Mouse (Mus musculus): ENCODE results near the gene Lefty2. TPM values are rescaled to one million over a fixed set of nuclear protein-coding genes. Genes with fewer than 3 reads are reported as not detected.
"Not testable (repeated sequence)": the region's sequence is repeated elsewhere in the genome, so short reads cannot be mapped to it uniquely, and the experiment has no call there.

The Lefty2 gene
- polyA plus RNA-seq, 1 experiment from 2014 or later, result 0.28 TPM

DNA sequence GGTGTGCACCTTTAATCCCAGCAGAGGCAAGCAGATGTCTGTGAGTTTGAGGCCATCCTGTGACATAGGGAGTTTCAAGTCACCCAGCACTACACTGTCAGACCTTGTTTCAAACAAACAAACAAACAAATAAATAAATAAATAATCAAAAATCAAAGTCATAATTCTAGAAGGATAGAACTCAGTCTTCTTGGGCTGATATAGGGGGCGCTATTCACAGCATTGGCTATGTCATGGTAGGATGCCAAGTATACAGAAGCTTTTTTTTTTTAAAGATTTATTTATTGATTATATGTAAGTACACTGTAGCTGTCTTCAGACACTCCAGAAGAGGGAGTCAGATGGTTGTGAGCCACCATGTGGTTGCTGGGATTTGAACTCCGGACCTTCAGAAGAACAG, 45.9 kb downstream of the Lefty2 start:
- H3K4me3 ChIP-seq; H3K9ac ChIP-seq; H3K36me3 ChIP-seq; H3K27ac ChIP-seq; H3K9me3 ChIP-seq; ATAC-seq (ENCODE audit: insufficient number of reproducible peaks, low FRiP score, low TSS enrichment, low read depth); H3K4me2 ChIP-seq: not testable (repeated sequence)
- 75% methylated on average over 2 of the region's 2 CpGs for WGBS
- Histone ChIP-seq H3K27me3 (peaks cover 34% of the 10 kb centered on the region), H3K4me1 (peaks cover 26% of the 10 kb centered on the region)

DNA sequence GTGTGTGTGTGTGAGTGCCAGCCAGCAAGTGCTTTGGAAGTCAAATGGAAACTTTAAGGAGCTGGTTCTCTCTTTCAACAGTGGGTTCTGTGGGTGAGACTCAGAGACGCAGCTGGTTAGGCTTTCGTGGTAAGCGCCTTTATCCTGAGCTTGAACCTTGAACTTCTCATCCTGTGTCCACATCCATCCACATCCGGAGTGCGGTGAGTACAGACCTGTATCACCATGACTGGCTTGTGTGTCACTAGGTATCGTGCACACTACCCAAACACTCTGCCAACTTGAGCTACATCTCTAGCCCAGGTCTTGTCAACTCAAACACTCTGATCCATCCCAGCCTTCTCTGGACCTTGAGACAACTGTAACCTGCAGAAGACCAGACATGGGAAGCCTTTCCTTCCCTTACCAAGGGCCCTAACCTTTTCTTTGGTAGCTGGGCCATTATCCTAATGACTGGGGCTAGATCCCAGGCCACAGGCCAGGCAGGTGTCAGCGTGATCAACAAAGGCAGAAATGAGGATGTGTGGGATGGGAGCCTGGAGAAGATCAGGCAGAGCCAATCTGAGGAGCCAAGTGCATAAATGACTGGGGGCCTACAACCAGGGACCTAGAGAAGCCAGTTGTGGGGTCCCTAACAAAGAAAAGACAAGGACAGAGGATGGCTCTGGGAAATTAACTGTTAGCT, 48.0 kb downstream of the Lefty2 start:
- Histone ChIP-seq H3K4me1 (peaks cover 48% of the 10 kb centered on the region), H3K36me3 (no peaks in the 10 kb centered on the region), H3K4me3 (peak overlapping the region; percentile 86; the same call in 1 of the 2 replicates), H3K4me2 (peak overlapping the region; percentile 83), H3K27me3 (peaks cover 12% of the 10 kb centered on the region), H3K27ac (no peak overlapping the region), H3K9ac (no peak overlapping the region), H3K9me3 (no peaks in the 10 kb centered on the region)
- ATAC-seq (ENCODE audit: insufficient number of reproducible peaks, low FRiP score, low TSS enrichment, low read depth), result no peak
- 84% methylated on average over 7 of the region's 7 CpGs for WGBS

DNA sequence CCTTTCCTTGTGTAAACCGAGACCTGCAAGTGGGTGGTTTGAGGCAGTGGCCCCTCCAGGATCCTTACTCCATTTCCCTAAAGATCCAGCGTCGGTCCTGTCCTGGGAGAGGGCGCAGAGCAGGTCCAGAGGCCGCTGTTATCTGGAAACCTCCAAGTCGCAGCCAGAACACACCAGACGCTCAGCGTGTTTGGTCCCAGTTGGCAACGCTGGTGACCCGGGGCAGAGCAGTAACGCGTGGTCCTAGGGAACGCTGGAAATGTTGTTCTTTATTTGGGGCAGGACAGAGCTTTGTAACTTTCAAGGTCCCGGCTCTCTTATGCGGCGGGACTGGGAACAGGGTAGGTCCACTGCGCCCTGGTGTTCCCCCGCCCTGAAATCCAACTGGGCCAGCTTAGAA, 48.8 kb downstream of the Lefty2 start:
- no peaks in the 10 kb centered on the region for H3K36me3 ChIP-seq
- peaks cover 9% of the 10 kb centered on the region for H3K27me3 ChIP-seq
- WGBS, result 4% methylated on average over 18 of the region's 18 CpGs
- ATAC-seq (ENCODE audit: insufficient number of reproducible peaks, low FRiP score, low TSS enrichment, low read depth), result no peak
- peak overlapping the region; percentile 83 for H3K4me2 ChIP-seq
- peak overlapping the region; percentile 94 for H3K27ac ChIP-seq
- H3K4me3 ChIP-seq, result peak overlapping the region; percentile 86
- peaks cover 51% of the 10 kb centered on the region for H3K4me1 ChIP-seq
- no peaks in the 10 kb centered on the region for H3K9me3 ChIP-seq
- peak overlapping the region; percentile 72 for H3K9ac ChIP-seq

DNA sequence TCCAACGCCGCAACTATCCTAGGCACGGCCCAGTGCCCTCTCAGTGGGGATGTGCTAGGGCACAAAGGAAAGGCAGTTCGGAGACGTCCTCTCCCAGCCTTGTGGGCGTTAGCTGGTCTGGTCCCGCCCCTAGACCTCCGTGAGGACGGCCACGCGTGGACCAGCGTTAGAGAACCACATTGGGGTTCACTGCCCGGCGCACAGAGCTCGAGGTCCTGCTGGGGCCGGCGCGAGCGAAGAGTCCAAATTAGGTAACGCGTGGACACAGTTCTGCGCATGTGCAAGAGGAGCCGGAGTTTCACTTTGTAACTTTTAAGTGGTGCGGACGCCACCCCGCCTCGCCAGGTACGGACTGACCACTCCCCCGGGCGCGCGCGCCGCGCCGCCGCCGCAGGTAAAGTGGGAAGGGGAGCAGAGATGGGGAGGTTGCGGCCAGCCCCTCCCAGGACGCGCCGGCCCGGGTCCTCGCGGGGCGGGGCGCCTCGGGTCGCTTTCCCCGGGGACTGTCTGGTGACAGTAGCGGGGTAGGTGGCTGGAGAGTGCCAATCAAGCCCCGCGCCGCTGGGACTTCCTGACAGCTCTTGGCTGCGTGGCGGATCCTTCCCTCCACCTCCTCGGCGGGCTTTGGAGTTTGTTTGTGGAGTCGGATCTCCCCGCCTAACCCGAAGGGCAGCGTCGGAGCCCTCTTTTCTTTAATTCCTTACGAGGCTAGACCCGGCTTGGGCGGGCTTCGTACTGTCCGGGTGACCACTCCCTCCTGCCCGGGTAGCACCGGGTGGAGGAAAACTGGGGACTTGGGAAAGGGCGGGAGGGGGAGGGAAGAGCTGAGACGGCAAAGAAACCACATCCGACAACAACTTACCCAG, 49.5 kb downstream of the Lefty2 start, which contains the start of gene Tmem63a:
TSS of gene Tmem63a (plus strand) at position 179 of the 866 bp plus-strand sequence.
- WGBS, result under 1% methylated on average over 71 of the region's 73 CpGs
- H3K9me3 ChIP-seq, result no peaks in the 10 kb centered on the region
- H3K4me1 ChIP-seq, result peaks cover 53% of the 10 kb centered on the region
- H3K9ac ChIP-seq, result peak within 1 kb of the TSS; percentile 72
- H3K4me3 ChIP-seq, result peak within 1 kb of the TSS; percentile 86
- H3K27ac ChIP-seq, result peak within 1 kb of the TSS; percentile 94
- peaks cover 7% of the 10 kb centered on the region for H3K27me3 ChIP-seq
- H3K4me2 ChIP-seq, result peak within 1 kb of the TSS; percentile 83
- H3K36me3 ChIP-seq, result peaks cover 2% of the 10 kb centered on the region; the same call in 1 of the 2 replicates
- ATAC-seq (ENCODE audit: insufficient number of reproducible peaks, low FRiP score, low TSS enrichment, low read depth), result peak; percentile 20; the same call in 1 of the 2 replicates

DNA sequence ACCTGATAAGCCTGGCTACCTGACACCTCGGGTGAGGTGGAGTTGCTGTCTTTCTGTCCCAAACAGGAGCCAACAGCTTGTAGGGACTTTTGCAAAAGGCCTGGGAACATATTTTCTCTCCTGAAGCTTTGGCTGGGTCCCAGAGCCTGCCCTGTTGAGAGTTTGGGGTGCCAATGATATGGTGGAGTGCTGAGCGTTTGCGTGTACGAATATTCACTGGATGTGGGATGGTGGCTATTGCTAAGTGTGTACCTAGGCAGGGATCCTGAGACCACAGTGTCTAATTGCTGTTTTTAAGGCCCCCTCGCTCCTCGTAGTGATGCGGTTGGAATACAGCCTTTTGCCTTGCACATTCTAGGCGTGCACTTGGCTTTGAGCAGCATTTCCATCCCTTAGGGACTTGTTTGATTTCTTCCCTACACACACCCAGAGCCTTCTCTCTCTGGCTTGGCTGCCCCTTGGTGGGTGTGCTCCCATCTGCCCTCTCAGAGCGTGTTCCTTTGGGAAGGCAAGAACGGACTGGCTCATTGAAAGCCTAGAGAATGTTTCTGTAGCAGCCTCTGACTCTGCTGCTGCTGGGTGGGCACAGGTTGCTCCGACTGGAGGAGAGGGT, 50.2 kb downstream of the Lefty2 start:
- Histone ChIP-seq H3K9me3 (no peaks in the 10 kb centered on the region), H3K27ac (peak overlapping the region; percentile 94), H3K4me2 (peak overlapping the region; percentile 83), H3K27me3 (no peaks in the 10 kb centered on the region), H3K4me1 (peaks cover 53% of the 10 kb centered on the region), H3K9ac (peak overlapping the region; percentile 72; the same call in 1 of the 2 replicates), H3K4me3 (peak overlapping the region; percentile 86), H3K36me3 (peaks cover 6% of the 10 kb centered on the region)
- 33% methylated on average over 11 of the region's 11 CpGs for WGBS
- ATAC-seq (ENCODE audit: insufficient number of reproducible peaks, low FRiP score, low TSS enrichment, low read depth), result 0 out of 2 replicates have a peak, but pooled peaks have one; percentile 17

DNA sequence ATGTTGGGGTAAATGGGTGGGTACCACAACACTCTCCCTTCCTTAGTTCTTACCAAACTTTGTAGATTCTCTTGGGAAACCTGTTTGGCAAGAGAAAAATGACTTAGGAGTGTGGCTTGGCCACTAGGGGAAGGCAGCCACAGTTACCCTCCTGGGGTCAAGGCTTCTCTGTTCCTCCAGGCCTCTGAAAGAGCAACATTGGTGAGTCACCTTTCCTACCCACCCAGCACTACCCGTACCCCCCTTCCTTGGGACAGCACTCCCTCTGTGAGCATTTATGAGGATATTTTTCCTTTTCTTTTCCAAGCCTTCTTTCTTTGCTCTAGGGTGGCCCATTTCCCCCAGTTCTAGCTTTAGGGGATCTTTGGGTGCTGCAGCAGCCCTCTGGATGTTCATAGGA, 51.0 kb downstream of the Lefty2 start:
- H3K27me3 ChIP-seq, result no peaks in the 10 kb centered on the region
- peaks cover 53% of the 10 kb centered on the region for H3K4me1 ChIP-seq
- H3K36me3 ChIP-seq, result peaks cover 13% of the 10 kb centered on the region
- WGBS, result 71% methylated on average over 1 of the region's 1 CpGs
- no peak overlapping the region for H3K9ac ChIP-seq
- H3K27ac ChIP-seq, result peak overlapping the region; percentile 94
- peak overlapping the region; percentile 86; the same call in 1 of the 2 replicates for H3K4me3 ChIP-seq
- ATAC-seq (ENCODE audit: insufficient number of reproducible peaks, low FRiP score, low TSS enrichment, low read depth), result no peak
- H3K9me3 ChIP-seq, result no peaks in the 10 kb centered on the region
- H3K4me2 ChIP-seq, result peak overlapping the region; percentile 83

DNA sequence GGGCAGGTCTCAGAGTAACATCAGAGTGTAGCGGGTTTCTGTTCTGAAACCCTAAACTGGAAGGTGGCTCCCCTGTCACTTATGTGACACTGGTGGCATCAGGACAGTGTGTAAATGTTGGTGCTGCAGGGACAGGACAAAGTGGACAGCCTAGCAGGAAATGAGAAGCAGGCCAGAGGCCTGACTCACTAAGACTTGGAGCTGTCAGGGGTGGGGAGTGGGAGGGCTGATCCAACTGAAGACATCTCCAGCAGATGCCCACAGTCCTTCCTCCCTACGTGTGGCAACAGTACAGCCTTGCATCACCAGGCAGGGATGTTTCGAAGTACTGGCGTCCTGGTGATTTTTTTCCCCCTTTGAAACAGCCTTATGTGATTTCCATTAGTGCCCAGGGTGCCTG, 51.6 kb downstream of the Lefty2 start:
- no peak overlapping the region for H3K9ac ChIP-seq
- no peaks in the 10 kb centered on the region for H3K9me3 ChIP-seq
- H3K4me3 ChIP-seq, result peak overlapping the region; percentile 24; the same call in 1 of the 2 replicates
- H3K27ac ChIP-seq, result peak overlapping the region; percentile 94
- no peaks in the 10 kb centered on the region for H3K27me3 ChIP-seq
- 69% methylated on average over 4 of the region's 4 CpGs for WGBS
- peaks cover 53% of the 10 kb centered on the region for H3K4me1 ChIP-seq
- H3K4me2 ChIP-seq, result peak overlapping the region; percentile 44
- H3K36me3 ChIP-seq, result peaks cover 20% of the 10 kb centered on the region
- ATAC-seq (ENCODE audit: insufficient number of reproducible peaks, low FRiP score, low TSS enrichment, low read depth), result no peak

DNA sequence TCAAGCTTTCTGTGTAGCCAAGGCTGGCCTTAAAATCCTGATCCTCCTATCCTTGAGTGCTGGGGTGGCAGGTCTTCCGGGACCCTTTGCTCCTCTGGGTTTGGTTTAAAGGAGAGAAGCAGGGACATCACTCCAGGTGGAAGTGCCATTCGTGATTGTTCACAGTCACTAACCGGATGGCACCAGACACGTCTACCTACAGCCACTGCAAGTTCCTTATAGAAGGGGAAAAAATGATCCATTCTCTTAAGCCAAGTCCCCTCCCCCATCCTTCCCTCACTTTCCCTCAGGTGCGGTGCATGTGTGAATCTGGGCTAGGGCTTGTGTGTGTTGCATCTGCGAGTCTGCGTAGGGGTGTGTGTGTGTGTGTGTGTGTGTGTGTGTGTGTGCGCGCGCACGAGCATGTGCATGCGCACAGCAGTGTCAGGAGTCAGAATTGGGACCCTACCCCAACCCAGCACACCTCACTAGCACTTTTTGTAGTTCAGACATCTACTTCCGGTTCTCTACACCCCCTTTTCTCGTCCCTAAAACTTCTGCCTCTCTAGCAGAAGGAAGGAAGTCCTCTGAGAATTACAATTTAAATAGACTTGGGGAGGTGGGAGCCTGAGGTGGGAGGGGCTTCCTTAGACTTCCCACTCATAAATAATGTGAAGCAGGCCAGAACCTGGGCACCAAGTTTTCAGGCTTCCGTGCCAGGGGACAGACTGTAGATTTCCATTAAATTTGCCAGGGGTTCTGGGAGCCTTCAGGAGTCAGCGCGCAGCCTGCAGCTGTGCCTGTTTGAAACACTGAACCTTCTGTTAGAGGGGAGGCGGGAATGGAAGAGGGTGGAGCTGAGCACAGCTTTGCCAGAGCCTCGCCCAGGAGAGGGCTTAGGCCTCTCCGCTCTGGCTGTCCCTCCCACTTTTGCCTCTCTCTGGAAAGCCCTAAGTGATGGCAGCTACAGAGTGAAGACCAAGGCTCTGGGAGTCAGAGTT, 52.4 kb downstream of the Lefty2 start:
- 18% methylated on average over 20 of the region's 20 CpGs for WGBS
- no peaks in the 10 kb centered on the region for H3K9me3 ChIP-seq
- peak overlapping the region; percentile 94 for H3K27ac ChIP-seq
- no peaks in the 10 kb centered on the region for H3K27me3 ChIP-seq
- peak overlapping the region; percentile 24 for H3K4me3 ChIP-seq
- peak overlapping the region; percentile 44 for H3K4me2 ChIP-seq
- H3K4me1 ChIP-seq, result peaks cover 53% of the 10 kb centered on the region
- no peak overlapping the region for H3K9ac ChIP-seq
- ATAC-seq (ENCODE audit: insufficient number of reproducible peaks, low FRiP score, low TSS enrichment, low read depth), result peak; percentile 93
- peaks cover 27% of the 10 kb centered on the region for H3K36me3 ChIP-seq

DNA sequence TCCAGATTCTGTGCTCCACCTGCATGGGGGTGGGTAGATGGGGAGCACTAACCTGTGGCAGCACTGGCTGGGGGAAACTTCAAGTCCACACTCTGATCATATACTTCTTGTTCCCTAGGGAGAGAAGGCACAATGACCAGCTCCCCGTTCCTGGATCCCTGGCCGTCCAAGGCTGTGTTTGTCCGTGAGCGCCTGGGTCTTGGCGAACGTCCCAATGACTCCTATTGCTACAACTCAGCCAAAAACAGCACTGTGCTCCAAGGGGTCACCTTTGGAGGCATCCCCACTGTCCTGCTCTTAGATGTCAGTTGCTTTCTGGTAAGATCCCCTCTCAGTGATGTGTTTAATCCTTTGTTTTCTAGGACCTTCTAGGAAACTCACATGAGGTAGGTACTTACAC, 53.5 kb downstream of the Lefty2 start:
- no peak for ATAC-seq (ENCODE audit: insufficient number of reproducible peaks, low FRiP score, low TSS enrichment, low read depth)
- Histone ChIP-seq H3K4me2 (peak overlapping the region; percentile 44; the same call in 1 of the 2 replicates), H3K4me3 (no peak overlapping the region), H3K27me3 (no peaks in the 10 kb centered on the region), H3K9me3 (no peaks in the 10 kb centered on the region), H3K4me1 (peaks cover 48% of the 10 kb centered on the region), H3K9ac (no peak overlapping the region), H3K36me3 (peaks cover 31% of the 10 kb centered on the region), H3K27ac (peak overlapping the region; percentile 94; the same call in 1 of the 2 replicates)
- 87% methylated on average over 6 of the region's 6 CpGs for WGBS
